ENCODE assay signal across 8 mouse cellular contexts in genomic region chr8:72570633-72571610, GRCm38 (mm10). TPM values are rescaled to one million over a fixed set of nuclear protein-coding genes. Genes with fewer than 3 reads are reported as not detected.
DNase-seq lines count a peak whose midpoint lies in the region; ATAC-seq and TF ChIP-seq lines count a peak whose summit lies in the region.

Smim7 (minus strand) TSS chr8:72571088.

- no peak for TF ChIP-seq EP300 in ES-Bruce4 (IDR thresholded peaks at IDR 0.05; ENCODE audit: insufficient read depth, low read depth, low read length)
- no peak; the same call in 1 of the 2 replicates for TF ChIP-seq EP300 in liver, postnatal 0 days (IDR thresholded peaks at IDR 0.05; ENCODE audit: low read depth)

- H3K27ac ChIP-seq in ES-Bruce4 (ENCODE audit: insufficient read depth, low read length): peak within 1 kb of the TSS; percentile 82
- H3K27ac ChIP-seq in forebrain, embryonic 13.5 days: peak within 1 kb of the TSS; percentile 85
- H3K27ac ChIP-seq in liver, postnatal 0 days (ENCODE audit: low read depth): peak within 1 kb of the TSS; percentile 97
- H3K27ac ChIP-seq in neural tube, embryonic 14.5 days (ENCODE audit: low read depth, low read length): peak within 1 kb of the TSS; percentile 91

- H3K9ac ChIP-seq in ES-Bruce4 (ENCODE audit: low read depth, poor library complexity, severe bottlenecking): peak within 1 kb of the TSS; percentile 88
- peak within 1 kb of the TSS; percentile 80 for H3K9ac ChIP-seq in forebrain, embryonic 13.5 days
- peak within 1 kb of the TSS; percentile 81 for H3K9ac ChIP-seq in liver, postnatal 0 days (replicated peaks)
- peak within 1 kb of the TSS; percentile 69 for H3K9ac ChIP-seq in neural tube, embryonic 14.5 days (replicated peaks; ENCODE audit: low read depth, low read length)

- TF ChIP-seq CTCF in ES-Bruce4 (IDR thresholded peaks at IDR 0.05; ENCODE audit: low read depth, low read length): no peak
- TF ChIP-seq CTCF in liver, postnatal 0 days (IDR thresholded peaks at IDR 0.05; ENCODE audit: low read depth): no peak

- no peaks in the 10 kb centered on the region for H3K27me3 ChIP-seq in ES-Bruce4 (ENCODE audit: control insufficient read depth, insufficient read depth, low read length, poor library complexity, severe bottlenecking)
- H3K27me3 ChIP-seq in forebrain, embryonic 13.5 days: no peaks in the 10 kb centered on the region
- no peaks in the 10 kb centered on the region for H3K27me3 ChIP-seq in liver, postnatal 0 days (ENCODE audit: insufficient read depth, low read length)
- H3K27me3 ChIP-seq in neural tube, embryonic 14.5 days (ENCODE audit: control insufficient read depth, insufficient read depth, low read length): no peaks in the 10 kb centered on the region

- ATAC-seq in cerebellum, adult (ENCODE audit: insufficient number of reproducible peaks, low FRiP score, low TSS enrichment): peak; percentile 92
- ATAC-seq in forebrain, embryonic 13.5 days: peak; percentile 97
- peak; percentile 96 for ATAC-seq in liver, postnatal 0 days
- ATAC-seq in neural tube, embryonic 14.5 days (ENCODE audit: low read depth): peak; percentile 96

- TF ChIP-seq POLR2A in ES-Bruce4 (IDR thresholded peaks at IDR 0.05; ENCODE audit: insufficient read depth, low read length): peak; percentile 53

- H3K4me3 ChIP-seq in ES-Bruce4 (ENCODE audit: low read depth, low read length): peak within 1 kb of the TSS; percentile 95
- H3K4me3 ChIP-seq in forebrain, embryonic 13.5 days: peak within 1 kb of the TSS; percentile 67
- peak within 1 kb of the TSS; percentile 67 for H3K4me3 ChIP-seq in liver, postnatal 0 days (ENCODE audit: low read depth, low read length)
- peak within 1 kb of the TSS; percentile 65 for H3K4me3 ChIP-seq in neural tube, embryonic 14.5 days (ENCODE audit: low read depth, low read length)

- peak within 1 kb of the TSS; percentile 93 for H3K4me2 ChIP-seq in forebrain, embryonic 13.5 days
- peak within 1 kb of the TSS; percentile 92 for H3K4me2 ChIP-seq in liver, postnatal 0 days (ENCODE audit: low read depth, low read length)
- peak within 1 kb of the TSS; percentile 96 for H3K4me2 ChIP-seq in neural tube, embryonic 14.5 days (ENCODE audit: low read depth, low read length)

- peaks cover 2% of the 10 kb centered on the region for H3K4me1 ChIP-seq in ES-Bruce4 (ENCODE audit: control insufficient read depth, insufficient read depth, low read length)
- H3K4me1 ChIP-seq in forebrain, embryonic 13.5 days: peaks cover 32% of the 10 kb centered on the region
- H3K4me1 ChIP-seq in liver, postnatal 0 days (ENCODE audit: insufficient read depth): peaks cover 20% of the 10 kb centered on the region
- peaks cover 23% of the 10 kb centered on the region; the same call in 1 of the 2 replicates for H3K4me1 ChIP-seq in neural tube, embryonic 14.5 days (ENCODE audit: control insufficient read depth, insufficient read depth, low read length)

- intact Hi-C loops in heart, postnatal 10 days (cut with DNase I): loop anchor here (2.0 kb wide), 1 partner anchor 78 kb away; the partner anchor contains the start of gene Slc35e1

- DNase-seq in heart, postnatal 10 days: peak; percentile 99
- DNase-seq in large intestine, adult 2 months (ENCODE audit: low read depth, low spot score): peak; percentile 99
- DNase-seq in liver, postnatal 0 days: peak; percentile 98
- peak; percentile 98 for DNase-seq in testis, postnatal 10 days (ENCODE audit: low spot score)

- H3K36me3 ChIP-seq in ES-Bruce4 (ENCODE audit: control insufficient read depth, insufficient read depth, low read length, poor library complexity, severe bottlenecking): peaks cover 37% of the 10 kb centered on the region
- peaks cover 37% of the 10 kb centered on the region for H3K36me3 ChIP-seq in forebrain, embryonic 13.5 days (ENCODE audit: poor library complexity, severe bottlenecking)
- H3K36me3 ChIP-seq in liver, postnatal 0 days (replicated peaks; ENCODE audit: insufficient read depth, low read length): peaks cover 40% of the 10 kb centered on the region
- H3K36me3 ChIP-seq in neural tube, embryonic 14.5 days (ENCODE audit: control insufficient read depth, insufficient read depth, low read length): peaks cover 23% of the 10 kb centered on the region

- H3K9me3 ChIP-seq in ES-Bruce4 (replicated peaks; ENCODE audit: control insufficient read depth, insufficient read depth, low read length, poor library complexity, severe bottlenecking): no peaks in the 10 kb centered on the region
- H3K9me3 ChIP-seq in forebrain, embryonic 13.5 days (replicated peaks): no peaks in the 10 kb centered on the region
- no peaks in the 10 kb centered on the region for H3K9me3 ChIP-seq in liver, postnatal 0 days (ENCODE audit: low read length)
- H3K9me3 ChIP-seq in neural tube, embryonic 14.5 days (ENCODE audit: control insufficient read depth, low read length): no peaks in the 10 kb centered on the region

- WGBS in forebrain, embryonic 13.5 days: under 1% methylated on average over 52 of the region's 52 CpGs
- under 1% methylated on average over 52 of the region's 52 CpGs for WGBS in large intestine, adult 2 months
- under 1% methylated on average over 52 of the region's 52 CpGs for WGBS in liver, postnatal 0 days (ENCODE audit: insufficient replicate concordance)
- under 1% methylated on average over 52 of the region's 52 CpGs for WGBS in neural tube, embryonic 14.5 days

RNA-seq across cellular contexts. Expression of gene Smim7, which starts in this region (rescaled TPM):
- polyA plus RNA-seq in ES-Bruce4 (2011; ENCODE audit: insufficient read depth, insufficient read length, low read depth, missing spikeins): 77.7 and 78.7 TPM in 2 replicates
- 123 and 126 TPM in 2 replicates for polyA plus RNA-seq in forebrain, embryonic 13.5 days (2015; fragmentation: Nextera tagmentation; extraction: Ambion mirVana)
- total RNA-seq in heart, postnatal 10 days (2021): 100 to 1,000 TPM; 120 to 122 TPM
- 41.0 and 50.4 TPM in 2 replicates for polyA plus RNA-seq in large intestine, adult 2 months (2012; rRNA removed)
- polyA plus RNA-seq in liver, postnatal 0 days (2015; fragmentation: Nextera tagmentation; extraction: Ambion mirVana): 56.1 and 59.3 TPM in 2 replicates
- 133 and 144 TPM in 2 replicates for polyA plus RNA-seq in neural tube, embryonic 14.5 days (2014; fragmentation: Nextera tagmentation; extraction: Ambion mirVana)

Comparison
In these comparisons a context has a peak if more than half of its experiments do, and no peak if none do; other contexts are left out.
1. Peak in every context shown above with its lines: DNase-seq, ATAC-seq, H3K4me3 ChIP-seq and H3K27ac ChIP-seq.